Mouse (Mus musculus) intestine, embryonic 16.5 days (tissue): Measurements from ENCODE around the gene Casp8. TPM values are rescaled to one million over a fixed set of nuclear protein-coding genes. Genes with fewer than 3 reads are reported as not detected.

Experiments used
- ATAC-seq: fragments of 200-750 bp; cut with Nextera tagmentation; 2 replicates; pipeline ENCODE4 v1.8.0; 2017; ENCODE audit warnings: moderate TSS enrichment, moderate library complexity
- H3K27ac ChIP-seq: fragments of 300-500 bp; sonication (generic); 2 replicates; pipeline ENCODE4 v1.5.1; 2014; ENCODE audit warnings: mild to moderate bottlenecking, low read length
- H3K27me3 ChIP-seq: fragments of 300-500 bp; sonication (generic); replicated peaks from 2 replicates; pipeline ENCODE4 v1.6.1; 2014; ENCODE audit warnings: low read length, control low read depth, mixed read lengths; ENCODE audit not compliant: control insufficient read depth, insufficient read depth
- H3K36me3 ChIP-seq: fragments of 300-500 bp; sonication (generic); 2 replicates; pipeline ENCODE4 v1.6.1; 2014; ENCODE audit warnings: low read length, control low read depth; ENCODE audit not compliant: control insufficient read depth, insufficient read depth
- H3K4me1 ChIP-seq: fragments of 300-500 bp; sonication (generic); 2 replicates; pipeline ENCODE4 v1.6.1; 2014; ENCODE audit warnings: low read length, control low read depth, mixed read lengths; ENCODE audit not compliant: control insufficient read depth, insufficient read depth
- H3K4me2 ChIP-seq: fragments of 300-500 bp; sonication (generic); 2 replicates; pipeline ENCODE4 v1.6.1; 2014; ENCODE audit warnings: low read depth, low read length, control low read depth
- H3K4me3 ChIP-seq: fragments of 300-500 bp; sonication (generic); 2 replicates; pipeline ENCODE4 v1.5.1; 2014; ENCODE audit warnings: mild to moderate bottlenecking, low read length
- H3K9ac ChIP-seq: fragments of 300-500 bp; sonication (generic); 2 replicates; pipeline ENCODE4 v1.6.1; 2014; ENCODE audit warnings: low read depth, low read length
- H3K9me3 ChIP-seq: fragments of 300-500 bp; sonication (generic); 2 replicates; pipeline ENCODE4 v1.6.1; 2016; ENCODE audit warnings: low read length, control low read depth; ENCODE audit not compliant: control insufficient read depth
- WGBS: fragments of 180-500 bp; shearing (Covaris S2); extraction: QIAGEN DNeasy Blood & Tissue Kit; methylation state at CpG from one replicate; pipeline ENCODE4 v1.1.7; 2014; 5-methylcytosine and 5-hydroxymethylcytosine counted together
- polyA plus RNA-seq: library from polyadenylated mRNA; unstranded; fragments of >200 nt; fragmentation: Nextera tagmentation; extraction: Ambion mirVana; gene quantifications from 2 replicates; pipeline ENCODE4 v1.2.1, GENCODE M21; 2015

Gene Casp8
- polyA plus RNA-seq, 1 experiment from 2014 or later, result 56.4 TPM

- no peak overlapping the region for H3K4me2 ChIP-seq
These were observed 25.0 kb upstream of the Casp8 start for GRCm38 (mm10) chr1:58770111-58770720.

GRCm38 (mm10) chr1:58772084-58772483, 23.1 kb upstream of the Casp8 start:
- Histone ChIP-seq H3K27me3 (no peaks in the 10 kb centered on the region), H3K9me3 (no peaks in the 10 kb centered on the region), H3K9ac (no peak overlapping the region), H3K36me3 (no peaks in the 10 kb centered on the region), H3K4me3 (no peak overlapping the region), H3K27ac (no peak overlapping the region), H3K4me2 (no peak overlapping the region), H3K4me1 (no peaks in the 10 kb centered on the region)
- ATAC-seq, result no peak
- WGBS, result 77% methylated on average over 3 of the region's 3 CpGs

More at GRCm38 (mm10) chr1:58770111-58770720, 25.0 kb upstream of the Casp8 start:
- Histone ChIP-seq H3K4me3 (no peak overlapping the region), H3K36me3 (no peaks in the 10 kb centered on the region), H3K27me3 (no peaks in the 10 kb centered on the region), H3K27ac (no peak overlapping the region), H3K4me1 (no peaks in the 10 kb centered on the region), H3K9me3 (no peaks in the 10 kb centered on the region), H3K9ac (no peak overlapping the region)
- no peak for ATAC-seq
- WGBS, result 26% methylated on average over 7 of the region's 7 CpGs

GRCm38 (mm10) chr1:58773280-58773679, 21.9 kb upstream of the Casp8 start:
- Histone ChIP-seq H3K4me3 (no peak overlapping the region), H3K9me3 (no peaks in the 10 kb centered on the region), H3K36me3 (no peaks in the 10 kb centered on the region), H3K27me3 (no peaks in the 10 kb centered on the region), H3K9ac (no peak overlapping the region), H3K4me2 (no peak overlapping the region), H3K4me1 (no peaks in the 10 kb centered on the region), H3K27ac (no peak overlapping the region)
- no peak for ATAC-seq

GRCm38 (mm10) chr1:58773905-58774304, 21.3 kb upstream of the Casp8 start:
- no peaks in the 10 kb centered on the region for H3K27me3 ChIP-seq
- no peak overlapping the region for H3K27ac ChIP-seq
- no peak for ATAC-seq
- H3K9ac ChIP-seq, result no peak overlapping the region
- H3K36me3 ChIP-seq, result no peaks in the 10 kb centered on the region
- H3K4me1 ChIP-seq, result no peaks in the 10 kb centered on the region
- no peak overlapping the region for H3K4me2 ChIP-seq
- H3K9me3 ChIP-seq, result no peaks in the 10 kb centered on the region
- 67% methylated on average over 2 of the region's 2 CpGs for WGBS
- H3K4me3 ChIP-seq, result no peak overlapping the region

- H3K4me2 ChIP-seq, result no peak overlapping the region
These were observed 19.8 kb upstream of the Casp8 start for GRCm38 (mm10) chr1:58775361-58775760.

GRCm38 (mm10) chr1:58777583-58777982, 17.6 kb upstream of the Casp8 start:
- Histone ChIP-seq H3K9me3 (no peaks in the 10 kb centered on the region), H3K9ac (no peak overlapping the region), H3K27ac (peak overlapping the region; percentile 4; the same call in 1 of the 2 replicates), H3K4me2 (no peak overlapping the region), H3K27me3 (no peaks in the 10 kb centered on the region), H3K4me3 (no peak overlapping the region), H3K4me1 (no peaks in the 10 kb centered on the region), H3K36me3 (no peaks in the 10 kb centered on the region)
- 77% methylated on average over 1 of the region's 1 CpGs for WGBS
- ATAC-seq, result peak; percentile 94

More at GRCm38 (mm10) chr1:58775361-58775760, 19.8 kb upstream of the Casp8 start:
- H3K9me3 ChIP-seq, result no peaks in the 10 kb centered on the region
- no peak overlapping the region for H3K27ac ChIP-seq
- H3K36me3 ChIP-seq, result no peaks in the 10 kb centered on the region
- no peak overlapping the region for H3K4me3 ChIP-seq
- ATAC-seq, result no peak
- H3K9ac ChIP-seq, result no peak overlapping the region
- no peaks in the 10 kb centered on the region for H3K27me3 ChIP-seq
- H3K4me1 ChIP-seq, result no peaks in the 10 kb centered on the region
- WGBS, result 91% methylated on average over 5 of the region's 5 CpGs

GRCm38 (mm10) chr1:58778226-58778625, 16.9 kb upstream of the Casp8 start:
- no peak overlapping the region for H3K4me3 ChIP-seq
- H3K27ac ChIP-seq, result no peak overlapping the region
- no peaks in the 10 kb centered on the region for H3K36me3 ChIP-seq
- WGBS, result 17% methylated on average over 1 of the region's 1 CpGs
- no peaks in the 10 kb centered on the region for H3K4me1 ChIP-seq
- H3K9ac ChIP-seq, result no peak overlapping the region
- no peaks in the 10 kb centered on the region for H3K9me3 ChIP-seq
- no peak overlapping the region for H3K4me2 ChIP-seq
- no peaks in the 10 kb centered on the region for H3K27me3 ChIP-seq
- peak; percentile 40 for ATAC-seq

- no peaks in the 10 kb centered on the region for H3K27me3 ChIP-seq
- H3K9me3 ChIP-seq, result no peaks in the 10 kb centered on the region
- WGBS, result 95% methylated on average over 2 of the region's 2 CpGs
- no peak overlapping the region for H3K27ac ChIP-seq
- H3K4me1 ChIP-seq, result no peaks in the 10 kb centered on the region
- no peaks in the 10 kb centered on the region for H3K36me3 ChIP-seq
- no peak for ATAC-seq
- H3K9ac ChIP-seq, result no peak overlapping the region
- H3K4me2 ChIP-seq, result no peak overlapping the region
- no peak overlapping the region for H3K4me3 ChIP-seq
These were observed 8.9 kb upstream of the Casp8 start for GRCm38 (mm10) chr1:58786276-58786675.

GRCm38 (mm10) chr1:58788410-58788809, 6.8 kb upstream of the Casp8 start:
- Histone ChIP-seq H3K4me3 (no peak overlapping the region), H3K4me1 (no peaks in the 10 kb centered on the region), H3K9me3 (no peaks in the 10 kb centered on the region), H3K27ac (no peak overlapping the region), H3K9ac (no peak overlapping the region), H3K36me3 (no peaks in the 10 kb centered on the region), H3K27me3 (no peaks in the 10 kb centered on the region), H3K4me2 (no peak overlapping the region)
- ATAC-seq, result no peak
- 98% methylated on average over 4 of the region's 4 CpGs for WGBS

- Histone ChIP-seq H3K27me3 (no peaks in the 10 kb centered on the region), H3K27ac (peak overlapping the region; percentile 90), H3K36me3 (peaks cover 5% of the 10 kb centered on the region), H3K4me2 (peak overlapping the region; percentile 82), H3K4me3 (no peak overlapping the region), H3K4me1 (peaks cover 8% of the 10 kb centered on the region; the same call in 1 of the 2 replicates), H3K9ac (peak overlapping the region; percentile 74), H3K9me3 (peaks cover 5% of the 10 kb centered on the region; the same call in 1 of the 2 replicates)
- ATAC-seq, result peak; percentile 41
- 56% methylated on average over 2 of the region's 2 CpGs for WGBS
These were observed 469 bp upstream of the Casp8 start for GRCm38 (mm10) chr1:58794705-58795104.
